Mouse (Mus musculus) thymus, adult 2 months (tissue): Measurements from ENCODE around the gene Kiz.

Experiments
- CTCF ChIP-seq: fragments of 200-500 bp; IDR thresholded peaks from 2 replicates; pipeline ENCODE4 v1.5.1; 2012; ENCODE audit warnings: mild to moderate bottlenecking, control low read depth, low read length, moderate library complexity, borderline replicate concordance; ENCODE audit not compliant: control insufficient read depth, poor library complexity, insufficient read depth; ENCODE audit errors: extremely low read depth
- POLR2A ChIP-seq: fragments of 200-500 bp; IDR thresholded peaks from 2 replicates; pipeline ENCODE4 v1.6.1; 2012; ENCODE audit warnings: mild to moderate bottlenecking, low read length, control low read depth, moderate library complexity; ENCODE audit not compliant: control insufficient read depth, poor library complexity, insufficient read depth; ENCODE audit errors: extremely low read depth

- TF ChIP-seq CTCF (no peak), POLR2A (no peak)
These were observed 119.4 kb downstream of the Kiz start for GRCm38 (mm10) chr2:146975024-146975423.
